Mouse (Mus musculus) lung, embryonic 15.5 days (tissue): ENCODE measurements around the gene Cldn3. TPM values are rescaled to one million over a fixed set of nuclear protein-coding genes. Genes with fewer than 3 reads are reported as not detected.

Experiments used
- ATAC-seq: fragments of 200-750 bp; cut with Nextera tagmentation; 2 replicates; pipeline ENCODE4 v1.8.0; 2017; ENCODE audit warnings: moderate number of reproducible peaks, borderline replicate concordance; ENCODE audit not compliant: low FRiP score, low TSS enrichment; ENCODE audit errors: extremely low read depth
- H3K27ac ChIP-seq: fragments of 300-500 bp; sonication (generic); 2 replicates; pipeline ENCODE4 v1.5.1; 2015; ENCODE audit warnings: moderate library complexity, mild to moderate bottlenecking, inconsistent platforms
- H3K27me3 ChIP-seq: fragments of 300-500 bp; sonication (generic); 2 replicates; pipeline ENCODE4 v1.6.1; 2015; ENCODE audit warnings: inconsistent platforms
- H3K36me3 ChIP-seq: fragments of 300-500 bp; sonication (generic); 2 replicates; pipeline ENCODE4 v1.6.1; 2015; ENCODE audit warnings: inconsistent platforms
- H3K4me1 ChIP-seq: fragments of 300-500 bp; sonication (generic); 2 replicates; pipeline ENCODE4 v1.6.1; 2015; ENCODE audit warnings: inconsistent platforms
- H3K4me2 ChIP-seq: fragments of 300-500 bp; sonication (generic); 2 replicates; pipeline ENCODE4 v1.6.1; 2015; ENCODE audit warnings: inconsistent platforms, mild to moderate bottlenecking, moderate library complexity
- H3K4me3 ChIP-seq: fragments of 300-500 bp; sonication (generic); 2 replicates; pipeline ENCODE4 v1.5.1; 2015; ENCODE audit warnings: mild to moderate bottlenecking, inconsistent platforms
- H3K9ac ChIP-seq: fragments of 300-500 bp; sonication (generic); 2 replicates; pipeline ENCODE4 v1.6.1; 2015; ENCODE audit warnings: inconsistent platforms
- H3K9me3 ChIP-seq: fragments of 300-500 bp; sonication (generic); 2 replicates; pipeline ENCODE4 v1.6.1; 2016; ENCODE audit warnings: inconsistent platforms
- WGBS: fragments of 180-500 bp; shearing (Covaris S2); methylation state at CpG from one replicate; pipeline ENCODE4 v1.1.7; 2015; 5-methylcytosine and 5-hydroxymethylcytosine counted together
- polyA plus RNA-seq: library from polyadenylated mRNA; unstranded; fragments of >200 nt; fragmentation: Nextera tagmentation; extraction: Ambion mirVana; gene quantifications from 2 replicates; pipeline ENCODE4 v1.2.1, GENCODE M21; 2015

Cldn3 gene
- polyA plus RNA-seq, 1 experiment from 2014 or later, result 259 TPM

GRCm38 (mm10) chr5:135024665-135025224 lies 38.7 kb downstream of the Cldn3 start:
- no peak overlapping the region for H3K9ac ChIP-seq
- 15% methylated on average over 11 of the region's 11 CpGs for WGBS
- H3K4me3 ChIP-seq, result peak overlapping the region; percentile 66
- no peak overlapping the region for H3K27ac ChIP-seq
- H3K36me3 ChIP-seq, result no peaks in the 10 kb centered on the region
- H3K4me1 ChIP-seq, result peaks cover 57% of the 10 kb centered on the region
- no peaks in the 10 kb centered on the region for H3K27me3 ChIP-seq
- ATAC-seq, result no peak
- H3K4me2 ChIP-seq, result peak overlapping the region; percentile 79
- no peaks in the 10 kb centered on the region for H3K9me3 ChIP-seq

- H3K27me3 ChIP-seq, result no peaks in the 10 kb centered on the region
- WGBS, result 15% methylated on average over 7 of the region's 7 CpGs
- peak overlapping the region; percentile 79 for H3K4me2 ChIP-seq
- no peak overlapping the region for H3K27ac ChIP-seq
- H3K36me3 ChIP-seq, result no peaks in the 10 kb centered on the region
- no peak overlapping the region for H3K9ac ChIP-seq
- peaks cover 57% of the 10 kb centered on the region for H3K4me1 ChIP-seq
- no peak for ATAC-seq
- no peak overlapping the region for H3K4me3 ChIP-seq
- no peaks in the 10 kb centered on the region for H3K9me3 ChIP-seq
Observed at GRCm38 (mm10) chr5:135025899-135026298, 39.9 kb downstream of the Cldn3 start.

- 44% methylated on average over 18 of the region's 18 CpGs for WGBS
- H3K9ac ChIP-seq, result no peak overlapping the region
- H3K4me3 ChIP-seq, result no peak overlapping the region
Observed at GRCm38 (mm10) chr5:135029007-135029854, 43.2 kb downstream of the Cldn3 start.

GRCm38 (mm10) chr5:135032581-135032980 lies 46.6 kb downstream of the Cldn3 start:
- no peaks in the 10 kb centered on the region for H3K36me3 ChIP-seq
- no peak overlapping the region for H3K4me3 ChIP-seq
- no peaks in the 10 kb centered on the region for H3K27me3 ChIP-seq
- no peak overlapping the region for H3K9ac ChIP-seq
- peaks cover 9% of the 10 kb centered on the region for H3K4me1 ChIP-seq
- 92% methylated on average over 5 of the region's 5 CpGs for WGBS
- no peak overlapping the region for H3K4me2 ChIP-seq
- H3K27ac ChIP-seq, result no peak overlapping the region
- H3K9me3 ChIP-seq, result no peaks in the 10 kb centered on the region
- no peak for ATAC-seq

More at GRCm38 (mm10) chr5:135029007-135029854, 43.2 kb downstream of the Cldn3 start:
- H3K4me1 ChIP-seq, result peaks cover 29% of the 10 kb centered on the region
- H3K9me3 ChIP-seq, result no peaks in the 10 kb centered on the region
- H3K27ac ChIP-seq, result 0 out of 2 replicates have a peak overlapping the region, but pooled peaks have one; percentile 5
- no peaks in the 10 kb centered on the region for H3K27me3 ChIP-seq
- peak; percentile 51; the same call in 1 of the 2 replicates for ATAC-seq
- peak overlapping the region; percentile 41 for H3K4me2 ChIP-seq
- H3K36me3 ChIP-seq, result no peaks in the 10 kb centered on the region

- Histone ChIP-seq H3K9ac (no peak overlapping the region), H3K4me2 (no peak overlapping the region), H3K36me3 (no peaks in the 10 kb centered on the region), H3K9me3 (no peaks in the 10 kb centered on the region), H3K4me1 (no peaks in the 10 kb centered on the region), H3K4me3 (no peak overlapping the region), H3K27ac (no peak overlapping the region), H3K27me3 (no peaks in the 10 kb centered on the region)
- WGBS, result 95% methylated on average over 2 of the region's 2 CpGs
- no peak for ATAC-seq
Observed at GRCm38 (mm10) chr5:135034593-135034992, 48.6 kb downstream of the Cldn3 start.

GRCm38 (mm10) chr5:135035608-135036359 lies 49.8 kb downstream of the Cldn3 start:
- H3K27ac ChIP-seq, result no peak overlapping the region
- H3K36me3 ChIP-seq, result no peaks in the 10 kb centered on the region
- no peaks in the 10 kb centered on the region for H3K9me3 ChIP-seq
- no peak overlapping the region for H3K4me2 ChIP-seq
- H3K4me3 ChIP-seq, result no peak overlapping the region
- no peak for ATAC-seq
- H3K27me3 ChIP-seq, result no peaks in the 10 kb centered on the region
- no peaks in the 10 kb centered on the region for H3K4me1 ChIP-seq
- H3K9ac ChIP-seq, result no peak overlapping the region
- WGBS, result 62% methylated on average over 18 of the region's 18 CpGs

Other genes with a start within 250 kb of the Cldn3 start
- gene Eln, start 238.9 kb upstream of the Cldn3 start, polyA plus RNA-seq, result 534 and 579 TPM in 2 replicates
- not detected in 2 replicates for gene Tmem270, start 79.5 kb upstream of the Cldn3 start, polyA plus RNA-seq
- gene Cldn13, start 70.7 kb upstream of the Cldn3 start, polyA plus RNA-seq, result 0.65 and 1.6 TPM in 2 replicates
- 24.7 TPM in 2 replicates for gene Mettl27, start 53.8 kb upstream of the Cldn3 start, polyA plus RNA-seq
- gene Cldn4, start 39.3 kb upstream of the Cldn3 start, polyA plus RNA-seq, result 31.7 and 34.3 TPM in 2 replicates
- 66.7 and 66.9 TPM in 2 replicates for gene Abhd11, start 22.9 kb downstream of the Cldn3 start, polyA plus RNA-seq
- 11.9 and 13.2 TPM in 2 replicates for gene Stx1a, start 37.3 kb downstream of the Cldn3 start, polyA plus RNA-seq
- 29.1 and 31.7 TPM in 2 replicates for gene Dnajc30, start 78.0 kb downstream of the Cldn3 start, polyA plus RNA-seq
- 117 and 124 TPM in 2 replicates for gene Bud23, start 78.7 kb downstream of the Cldn3 start, polyA plus RNA-seq
- 6.1 and 9.1 TPM in 2 replicates for gene Vps37d, start 92.1 kb downstream of the Cldn3 start, polyA plus RNA-seq
- 1.4 and 2.8 TPM in 2 replicates for gene Mlxipl, start 103.7 kb downstream of the Cldn3 start, polyA plus RNA-seq
- gene Tbl2, start 163.4 kb downstream of the Cldn3 start, polyA plus RNA-seq, result 21.4 and 21.7 TPM in 2 replicates
- gene Bcl7b, start 182.1 kb downstream of the Cldn3 start, polyA plus RNA-seq, result 48.7 and 49.2 TPM in 2 replicates
- 47.5 and 47.9 TPM in 2 replicates for gene Baz1b, start 201.1 kb downstream of the Cldn3 start, polyA plus RNA-seq